Mouse (Mus musculus): ENCODE measurements around the gene Rpl41.

DNA sequence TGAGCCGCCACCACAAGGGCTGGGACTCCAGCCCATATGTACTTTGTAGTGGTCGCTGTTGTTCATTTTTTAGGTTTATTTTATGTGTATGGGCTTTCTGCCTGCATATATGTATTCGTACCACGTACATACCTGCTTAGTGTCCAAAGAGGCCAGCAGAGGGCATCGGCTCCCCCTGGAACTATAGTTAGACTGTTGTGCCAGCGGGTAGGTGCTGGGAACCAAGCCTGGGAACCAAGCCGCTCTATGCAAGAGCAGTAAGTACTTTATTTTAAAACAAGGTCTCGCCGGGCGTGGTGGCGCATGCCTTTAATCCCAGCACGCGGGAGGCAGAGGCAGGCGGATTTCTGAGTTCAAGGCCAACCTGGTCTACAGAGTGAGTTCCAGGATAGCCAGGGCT is 43.1 kb downstream of the Rpl41 start:
- no peak for TF ChIP-seq POLR2A (IDR thresholded peaks at IDR 0.05; ENCODE audit: borderline replicate concordance, extremely low read depth, insufficient read depth, insufficient read length, poor library complexity, severe bottlenecking)
- TF ChIP-seq CTCF (IDR thresholded peaks at IDR 0.05; ENCODE audit: borderline replicate concordance, extremely low read depth, insufficient read depth, insufficient read length): no peak; the same call in 1 of the 2 replicates
